Mouse (Mus musculus) CD4-positive helper T cell, adult 2 months (primary cell): ENCODE results near the gene Retsat.

ENCODE experiments used
- DNase-seq: peaks from one replicate; pipeline ENCODE4 v3.0.0-alpha.2; 2012; ENCODE audit warnings: low read depth, missing footprints, low spot score

The Retsat gene

GRCm38 (mm10) chr6:72623661-72624402 lies 25.6 kb downstream of the Retsat start:
- DNase-seq, result no peak

- no peak for DNase-seq
Observed at GRCm38 (mm10) chr6:72626391-72626790, 28.1 kb downstream of the Retsat start.

GRCm38 (mm10) chr6:72627276-72627675 lies 29.0 kb downstream of the Retsat start:
- DNase-seq, result no peak

- no peak for DNase-seq
Observed at GRCm38 (mm10) chr6:72630370-72630769, 32.1 kb downstream of the Retsat start.

GRCm38 (mm10) chr6:72630961-72631360 lies 32.7 kb downstream of the Retsat start:
- DNase-seq, result no peak

GRCm38 (mm10) chr6:72631700-72632099 lies 33.4 kb downstream of the Retsat start:
- DNase-seq, result no peak

GRCm38 (mm10) chr6:72634311-72634710 lies 36.0 kb downstream of the Retsat start:
- peak; percentile 38 for DNase-seq

- DNase-seq, result peak; percentile 62
Observed at GRCm38 (mm10) chr6:72635760-72636431, 37.6 kb downstream of the Retsat start.

- peak; percentile 32 for DNase-seq
Observed at GRCm38 (mm10) chr6:72636940-72637339, 38.7 kb downstream of the Retsat start.

GRCm38 (mm10) chr6:72641218-72641954 lies 43.1 kb downstream of the Retsat start:
- no peak for DNase-seq

GRCm38 (mm10) chr6:72644576-72644975 lies 46.3 kb downstream of the Retsat start:
- DNase-seq, result no peak

- DNase-seq, result no peak
Observed at GRCm38 (mm10) chr6:72645364-72645763, 47.1 kb downstream of the Retsat start.

GRCm38 (mm10) chr6:72647383-72647820 lies 49.1 kb downstream of the Retsat start:
- peak; percentile 59 for DNase-seq

GRCm38 (mm10) chr6:72648002-72648595 lies 49.8 kb downstream of the Retsat start:
- DNase-seq, result no peak

- no peak for DNase-seq
Observed at GRCm38 (mm10) chr6:72650338-72650851, 52.1 kb downstream of the Retsat start.

GRCm38 (mm10) chr6:72653419-72653818 lies 55.1 kb downstream of the Retsat start:
- no peak for DNase-seq

- DNase-seq, result no peak
Observed at GRCm38 (mm10) chr6:72654355-72654754, 56.1 kb downstream of the Retsat start.

- no peak for DNase-seq
Observed at GRCm38 (mm10) chr6:72655309-72656052, 57.2 kb downstream of the Retsat start.

GRCm38 (mm10) chr6:72656053-72656442 lies 57.8 kb downstream of the Retsat start:
- no peak for DNase-seq

GRCm38 (mm10) chr6:72658006-72658405 lies 59.7 kb downstream of the Retsat start:
- peak; percentile 47 for DNase-seq
